Mouse (Mus musculus) kidney, adult 8-10 months (tissue): ENCODE measurements around the gene Casc4.
"Not testable (repeated sequence)": the region's sequence is repeated elsewhere in the genome, so short reads cannot be mapped to it uniquely, and the experiment has no call there.

ENCODE experiments used
- DNase-seq, 2 experiments: peaks; one replicate each; pipeline ENCODE4 v3.0.0; 2022

Gene Casc4

DNA sequence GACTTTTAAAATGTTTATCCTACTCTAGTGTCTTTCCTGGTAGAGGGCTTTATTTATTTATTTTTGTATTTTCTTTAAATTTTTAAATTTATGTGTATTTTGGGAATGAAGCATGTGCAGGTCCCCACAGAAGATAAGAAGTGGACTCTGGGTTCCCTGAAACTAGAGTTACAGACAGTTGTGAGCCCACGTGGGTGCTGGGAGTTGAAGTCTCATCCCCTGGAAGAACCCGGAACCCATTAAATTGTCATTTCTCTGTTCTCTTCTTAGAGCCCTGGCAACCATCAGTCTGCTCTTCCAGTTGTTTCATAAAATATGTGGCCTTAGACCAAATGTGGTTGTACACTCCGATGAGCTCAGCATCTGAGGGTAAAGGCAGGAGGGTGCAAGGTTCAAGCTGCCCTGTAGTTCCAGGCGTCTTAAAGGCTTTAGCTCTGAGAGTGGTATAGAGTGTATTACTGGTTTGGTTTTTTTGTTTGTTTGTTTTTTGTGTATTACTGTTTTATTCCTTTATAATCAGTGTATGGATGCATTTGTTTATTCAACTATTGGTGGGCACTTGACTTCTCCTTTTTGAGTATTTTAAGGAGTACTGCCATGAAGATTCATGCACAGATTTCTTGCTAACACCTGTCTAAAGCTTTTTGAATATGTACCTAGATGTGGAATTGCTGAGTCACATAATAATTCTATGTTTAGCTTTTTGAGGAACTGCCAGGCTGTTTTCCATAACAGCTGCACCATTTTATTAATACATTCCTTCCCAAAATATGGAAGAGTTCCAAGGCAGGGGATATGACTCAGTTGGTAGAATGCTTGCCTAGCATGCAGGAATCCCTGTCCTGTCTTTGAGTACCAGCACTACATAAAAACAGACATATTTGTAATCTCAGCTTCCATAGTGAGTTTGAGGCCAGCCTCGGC, 49.5 kb downstream of the Casc4 start:
- DNase-seq: peak in 1 of 2 experiments; percentile 5

DNA sequence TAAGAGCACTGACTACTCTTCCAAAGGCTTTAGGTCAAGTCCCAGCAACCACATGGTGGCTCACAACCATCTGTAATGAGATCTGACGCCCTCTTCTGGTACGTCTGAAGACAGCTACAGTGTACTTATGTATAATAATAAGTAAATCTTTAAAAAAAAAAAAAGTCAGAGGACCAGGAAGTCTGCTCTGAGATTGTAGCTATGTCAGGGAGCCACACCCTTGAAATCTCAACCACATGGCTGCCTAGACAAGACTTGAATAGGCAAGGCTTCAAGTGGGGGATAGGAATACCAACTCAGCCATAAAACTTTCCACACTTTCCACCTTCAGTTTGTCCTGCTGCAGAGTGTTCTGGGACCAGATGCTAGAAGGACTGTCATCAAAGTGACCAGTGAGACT, 70.9 kb downstream of the Casc4 start:
- DNase-seq: not testable (repeated sequence)

DNA sequence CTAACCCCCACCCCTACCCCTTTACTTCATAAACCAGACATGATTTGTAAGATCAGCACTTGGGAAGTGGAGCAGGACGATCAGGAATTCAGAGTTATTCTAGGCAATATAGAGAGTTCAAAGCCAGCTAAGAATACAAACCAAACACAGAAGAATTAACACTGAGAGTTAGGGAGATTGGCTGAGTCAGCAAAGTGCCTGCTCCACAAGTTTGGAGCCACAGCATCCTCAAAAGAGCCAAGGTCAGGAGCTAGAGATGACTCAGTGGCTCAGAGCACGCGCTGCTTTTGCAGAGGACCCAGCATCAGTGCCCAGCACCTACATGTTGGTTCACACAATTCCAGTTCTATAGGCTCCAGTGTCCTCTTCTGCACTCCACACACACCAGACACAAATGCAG, 76.6 kb downstream of the Casc4 start:
- DNase-seq: no peak

DNA sequence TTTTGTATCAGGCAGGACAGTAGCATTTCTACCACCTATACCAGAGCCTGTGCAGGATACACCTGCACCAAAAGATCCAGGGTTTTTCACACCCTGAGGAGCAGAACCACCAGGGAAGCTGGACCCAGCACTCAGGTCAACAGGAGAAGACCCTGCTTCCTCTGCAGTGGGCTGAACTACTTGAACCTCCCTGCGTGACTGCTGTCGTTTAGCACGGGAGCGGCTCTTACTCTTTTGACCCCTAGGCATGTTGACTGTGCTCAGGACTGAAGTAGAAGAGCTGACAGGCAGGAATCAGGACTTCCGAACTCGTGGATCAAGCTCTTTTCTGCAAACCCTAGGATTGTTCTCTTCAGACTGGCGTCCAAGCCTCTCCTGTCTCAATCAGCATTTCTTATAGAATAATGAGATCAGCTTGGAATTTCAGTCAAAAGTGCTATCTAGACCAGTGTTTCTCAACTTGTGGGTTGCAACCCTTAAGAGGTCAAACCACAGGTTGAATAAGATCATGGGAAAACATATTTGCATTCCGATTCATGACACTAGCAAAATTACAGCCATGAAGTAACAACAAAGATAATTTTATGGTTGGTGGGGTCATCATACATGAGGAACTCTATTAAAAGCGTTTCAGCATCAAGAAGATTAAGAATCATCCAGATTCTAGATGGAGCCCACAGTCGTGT, 88.3 kb downstream of the Casc4 start:
- DNase-seq: no peak

DNA sequence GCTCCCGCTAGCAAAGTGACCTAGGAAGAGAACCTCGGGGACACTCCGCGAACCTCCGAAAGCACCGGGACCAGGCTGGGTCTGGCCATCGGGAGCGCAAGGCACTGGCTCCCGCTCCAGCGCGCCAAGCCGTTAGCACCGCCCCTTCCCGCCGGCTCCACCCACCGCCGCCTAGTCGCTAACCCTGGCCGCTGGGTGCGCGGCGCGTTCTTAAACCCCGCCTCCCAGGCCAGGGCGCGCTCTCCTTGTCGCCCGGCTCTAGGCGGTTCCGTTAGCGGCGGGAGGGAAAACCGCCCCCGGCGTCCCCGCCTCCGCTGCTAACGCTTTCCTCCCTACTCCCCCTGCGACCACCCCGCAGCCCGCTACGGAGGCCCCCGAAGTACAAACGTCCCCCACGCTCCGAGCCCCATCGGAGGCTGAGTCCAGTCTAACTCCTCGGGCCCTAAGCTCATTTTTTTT, 89.0 kb downstream of the Casc4 start, which contains the start of the genes Ctdspl2 and Mageb3:
Gene Ctdspl2, plus strand, starts transcription at position 237 of the 459 bp plus-strand sequence.
Gene Mageb3, minus strand, starts transcription at position 328 of the 459 bp plus-strand sequence.
- DNase-seq: peak; percentile 97

DNA sequence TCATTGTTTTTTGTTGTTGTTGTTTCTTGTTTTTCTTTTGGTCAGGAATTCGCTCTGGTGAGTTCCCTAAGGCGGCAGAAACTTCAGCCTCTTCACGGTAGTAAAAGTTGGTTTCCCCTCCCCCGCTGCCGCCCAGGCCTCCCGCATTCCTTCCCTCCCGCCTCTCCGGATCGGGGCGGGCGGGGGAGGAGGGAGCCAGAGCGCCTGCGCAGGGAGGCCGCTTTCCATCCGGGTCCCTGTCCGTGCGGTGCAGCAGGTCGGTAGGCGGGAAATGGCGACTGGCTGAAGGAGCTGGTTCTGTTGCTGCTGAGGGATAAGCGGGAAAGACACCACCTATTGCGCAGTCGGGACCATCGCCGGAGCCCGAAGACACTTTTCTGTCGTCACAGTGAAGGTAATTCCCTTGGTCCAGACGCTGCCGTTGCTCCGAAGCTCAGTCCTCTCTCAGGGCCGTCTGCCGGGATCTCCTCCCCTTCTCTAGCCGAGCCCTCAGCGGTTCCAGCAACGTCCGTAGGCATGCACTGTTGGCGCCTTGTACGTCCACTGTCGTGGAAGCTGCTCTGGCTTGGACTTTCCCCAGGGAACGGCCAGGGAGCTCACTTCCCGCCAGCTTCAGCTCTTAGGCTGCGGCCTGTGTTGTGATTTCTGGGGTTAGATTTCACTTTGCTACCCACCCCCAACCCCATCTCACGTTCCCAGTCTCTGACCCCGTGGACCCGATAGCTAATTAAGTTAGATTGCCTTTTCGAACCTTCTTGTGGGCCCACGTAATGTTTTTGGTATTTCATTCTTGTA, 89.7 kb downstream of the Casc4 start:
- peak; percentile 95 for DNase-seq

DNA sequence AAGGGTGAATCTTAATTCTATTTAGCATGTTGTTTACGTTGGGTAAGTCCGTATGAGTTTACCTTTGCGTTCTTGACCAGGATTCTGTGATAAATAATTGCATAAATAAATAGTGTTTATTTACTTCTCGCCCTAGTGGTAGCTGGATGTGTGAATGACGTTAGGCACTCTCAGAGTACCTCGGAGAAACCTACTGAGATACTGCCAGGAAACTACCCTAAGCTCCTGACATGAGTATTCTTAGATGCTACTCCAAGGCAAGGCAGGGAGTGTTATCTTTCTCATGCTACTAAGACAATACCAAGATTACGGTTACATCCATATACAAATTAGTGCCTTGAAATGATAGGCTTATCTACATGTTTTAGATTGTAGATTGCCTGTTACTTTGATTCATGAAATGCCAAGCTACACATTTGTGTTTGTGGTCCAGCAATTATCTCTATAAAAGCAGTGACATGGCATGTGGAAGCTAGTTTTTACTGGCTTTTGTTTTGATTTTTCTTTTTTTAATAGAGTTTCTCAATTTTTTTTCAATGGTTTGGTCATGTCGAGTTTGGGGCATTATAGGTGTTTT, 90.5 kb downstream of the Casc4 start:
- DNase-seq: no peak
